Mouse (Mus musculus): ENCODE results near the gene Gm20425. TPM values are rescaled to one million over a fixed set of nuclear protein-coding genes. Genes with fewer than 3 reads are reported as not detected.

The Gm20425 gene
- polyA plus RNA-seq, 1 experiment = not detected

DNA sequence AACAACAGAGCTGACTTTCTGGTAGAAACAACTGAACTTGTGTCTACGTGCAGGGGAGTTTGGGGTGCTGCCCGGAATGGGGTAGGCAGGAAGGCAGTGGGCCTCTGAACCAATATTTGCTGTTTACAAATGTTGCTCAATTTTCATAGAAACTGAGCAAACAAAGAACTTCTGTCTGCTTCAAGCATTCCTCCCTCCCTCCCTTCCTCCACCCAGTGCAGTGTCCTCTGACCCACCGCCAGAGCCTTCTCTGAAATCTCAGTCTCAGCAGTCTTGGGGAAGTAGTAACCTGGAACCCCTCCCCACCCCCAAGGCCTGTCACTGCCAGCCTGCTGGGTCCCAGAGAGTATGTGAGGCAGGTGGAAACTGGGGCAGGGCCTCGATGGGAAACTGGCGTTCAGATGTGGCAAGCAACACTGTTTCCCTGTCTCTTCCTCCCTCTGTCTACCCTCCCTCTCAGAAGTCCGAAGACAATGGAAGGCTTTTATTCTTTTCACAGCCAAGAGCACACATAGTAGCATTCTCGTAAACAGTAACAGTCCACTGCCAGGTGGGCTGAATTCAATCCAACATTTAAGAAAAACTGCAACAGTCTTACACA is 4.6 kb upstream of the Gm20425 start:
- TF ChIP-seq MYOG (IDR thresholded peaks at IDR 0.05; ENCODE audit: control insufficient read depth, extremely low read depth, insufficient read length) = no peak
- TF ChIP-seq CTCF (IDR thresholded peaks at IDR 0.05; ENCODE audit: control insufficient read depth, insufficient read depth, insufficient read length) = no peak
- TF ChIP-seq MAX (IDR thresholded peaks at IDR 0.05) = no peak
- Histone ChIP-seq H3ac (ENCODE audit: control insufficient read depth, insufficient read length, low read depth) (no peak overlapping the region), H3K27me3 (ENCODE audit: control insufficient read depth, insufficient read depth, insufficient read length) (peaks cover 21% of the 10 kb centered on the region), H3K79me3 (ENCODE audit: low read depth) (no peaks in the 10 kb centered on the region), H3K4me3 (ENCODE audit: insufficient read depth, poor library complexity, severe bottlenecking) (no peak overlapping the region), H3K36me3 (ENCODE audit: control insufficient read depth, insufficient read depth) (no peaks in the 10 kb centered on the region), H3K79me2 (ENCODE audit: control insufficient read depth, insufficient read depth) (no peaks in the 10 kb centered on the region)

DNA sequence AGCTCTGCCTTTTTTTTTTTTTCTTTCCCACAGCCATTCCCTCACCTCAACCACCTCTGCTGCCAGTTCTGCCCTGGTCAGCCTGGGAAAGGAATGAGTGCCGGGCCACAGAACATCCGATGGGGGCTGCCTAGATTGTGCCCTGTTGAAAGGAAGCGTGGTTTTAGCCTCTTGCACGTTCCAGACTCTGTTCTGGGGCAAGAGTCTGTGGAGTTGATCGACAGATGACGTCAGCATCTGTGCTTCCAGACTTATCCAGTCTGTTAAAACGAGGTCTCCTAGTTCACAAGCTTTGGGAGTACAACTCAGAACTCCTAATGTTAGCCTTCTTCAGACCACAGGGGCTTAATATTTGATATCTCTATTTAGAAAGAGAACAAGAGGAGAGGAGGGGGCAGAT is 4.0 kb upstream of the Gm20425 start:
- H3K27me3 ChIP-seq (ENCODE audit: control insufficient read depth, insufficient read depth, insufficient read length) = peaks cover 21% of the 10 kb centered on the region
- H3K36me3 ChIP-seq (ENCODE audit: control insufficient read depth, insufficient read depth) = no peaks in the 10 kb centered on the region
- no peaks in the 10 kb centered on the region for H3K79me3 ChIP-seq (ENCODE audit: low read depth)
- H3ac ChIP-seq (ENCODE audit: control insufficient read depth, insufficient read length, low read depth) = no peak overlapping the region
- TF ChIP-seq MAX (IDR thresholded peaks at IDR 0.05) (no peak), FOSL1 (IDR thresholded peaks at IDR 0.05; ENCODE audit: insufficient read depth, low read length, poor library complexity, severe bottlenecking) (no peak)
- no peak overlapping the region for H3K4me3 ChIP-seq (ENCODE audit: insufficient read depth, poor library complexity, severe bottlenecking)
- no peaks in the 10 kb centered on the region for H3K79me2 ChIP-seq (ENCODE audit: control insufficient read depth, insufficient read depth)

DNA sequence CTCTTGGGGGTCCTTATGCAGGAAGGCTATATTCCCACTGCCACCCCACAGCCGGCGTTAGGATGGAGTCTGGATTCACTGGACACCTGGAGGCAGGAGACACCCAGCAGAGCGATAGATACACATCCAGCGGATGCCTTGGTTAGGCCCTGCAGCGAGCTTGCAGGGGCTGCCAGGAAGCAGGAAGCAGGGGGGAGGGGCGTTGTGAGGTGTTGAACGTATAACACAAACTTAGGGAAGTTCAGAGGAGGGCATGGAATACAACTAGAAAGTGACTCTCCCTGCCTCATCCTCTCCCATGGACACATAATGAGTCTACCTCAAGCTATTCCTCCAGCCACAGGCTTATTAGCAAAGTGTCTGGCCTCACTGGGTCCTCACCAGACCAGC is 2.9 kb upstream of the Gm20425 start:
- no peaks in the 10 kb centered on the region for H3K36me3 ChIP-seq (ENCODE audit: control insufficient read depth, insufficient read depth)
- H3K27me3 ChIP-seq (ENCODE audit: control insufficient read depth, insufficient read depth, insufficient read length) = peaks cover 21% of the 10 kb centered on the region
- H3ac ChIP-seq (ENCODE audit: control insufficient read depth, insufficient read length, low read depth) = no peak overlapping the region
- H3K79me2 ChIP-seq (ENCODE audit: control insufficient read depth, insufficient read depth) = no peaks in the 10 kb centered on the region
- no peaks in the 10 kb centered on the region for H3K79me3 ChIP-seq (ENCODE audit: low read depth)
- H3K4me3 ChIP-seq (ENCODE audit: insufficient read depth, poor library complexity, severe bottlenecking) = no peak overlapping the region
- TF ChIP-seq USF1 (IDR thresholded peaks at IDR 0.05; ENCODE audit: low read depth) (no peak), MAX (IDR thresholded peaks at IDR 0.05) (no peak), MYOG (IDR thresholded peaks at IDR 0.05; ENCODE audit: control insufficient read depth, extremely low read depth, insufficient read length) (no peak), FOSL1 (IDR thresholded peaks at IDR 0.05; ENCODE audit: insufficient read depth, low read length, poor library complexity, severe bottlenecking) (no peak), CEBPB (IDR thresholded peaks at IDR 0.05; ENCODE audit: low read depth) (no peak), MYOD1 (IDR thresholded peaks at IDR 0.05; ENCODE audit: control insufficient read depth, insufficient read length, low read depth) (no peak), CTCF (IDR thresholded peaks at IDR 0.05; ENCODE audit: control insufficient read depth, insufficient read depth, insufficient read length) (no peak)

DNA sequence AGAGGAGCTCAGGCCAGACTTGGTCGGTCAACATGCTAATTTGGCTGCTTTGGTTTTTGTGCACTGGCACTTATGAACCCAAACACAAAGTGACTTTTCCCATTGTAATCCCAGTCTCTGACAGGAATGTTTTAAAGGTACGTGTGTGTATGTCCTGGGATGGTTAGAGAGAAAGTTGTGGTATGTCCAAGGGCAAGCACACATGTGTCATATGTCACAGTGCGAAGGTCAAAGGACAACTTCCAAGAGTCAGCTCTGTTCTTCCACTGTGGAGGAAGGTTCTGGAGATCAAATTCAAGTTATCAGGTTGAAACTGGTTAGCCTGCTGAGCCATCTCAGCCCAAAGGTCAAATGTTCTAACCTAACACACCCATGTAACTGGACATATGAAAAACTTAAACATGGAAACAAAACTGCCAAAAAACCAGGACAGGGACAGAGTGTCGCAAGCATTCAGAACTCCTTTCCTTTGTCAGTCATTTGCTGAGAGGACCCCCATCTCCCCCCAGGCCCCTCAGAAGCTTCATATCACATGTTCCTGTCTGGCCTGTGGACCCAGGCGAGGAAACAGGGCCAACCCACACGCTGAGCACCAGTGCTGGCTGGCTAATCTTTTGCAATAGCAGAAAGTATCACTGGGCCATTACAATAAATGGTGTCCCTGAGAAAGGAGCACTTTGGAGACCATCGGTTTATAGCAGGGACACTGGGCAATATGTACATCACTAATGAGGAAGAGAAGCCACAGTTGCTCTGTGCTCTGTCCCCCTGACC is 2.3 kb upstream of the Gm20425 start:
- Histone ChIP-seq H3K36me3 (ENCODE audit: control insufficient read depth, insufficient read depth) (no peaks in the 10 kb centered on the region), H3K79me3 (ENCODE audit: low read depth) (no peaks in the 10 kb centered on the region), H3K79me2 (ENCODE audit: control insufficient read depth, insufficient read depth) (no peaks in the 10 kb centered on the region), H3K4me3 (ENCODE audit: insufficient read depth, poor library complexity, severe bottlenecking) (no peak overlapping the region), H3K27me3 (ENCODE audit: control insufficient read depth, insufficient read depth, insufficient read length) (peaks cover 17% of the 10 kb centered on the region), H3ac (ENCODE audit: control insufficient read depth, insufficient read length, low read depth) (no peak overlapping the region)
- no peak for TF ChIP-seq USF1 (IDR thresholded peaks at IDR 0.05; ENCODE audit: low read depth)
- TF ChIP-seq CTCF (IDR thresholded peaks at IDR 0.05; ENCODE audit: control insufficient read depth, insufficient read depth, insufficient read length) = no peak
- no peak for TF ChIP-seq CEBPB (IDR thresholded peaks at IDR 0.05; ENCODE audit: low read depth)
- TF ChIP-seq MAX (IDR thresholded peaks at IDR 0.05) = no peak
- no peak for TF ChIP-seq FOSL1 (IDR thresholded peaks at IDR 0.05; ENCODE audit: insufficient read depth, low read length, poor library complexity, severe bottlenecking)
- TF ChIP-seq MYOG (IDR thresholded peaks at IDR 0.05; ENCODE audit: control insufficient read depth, extremely low read depth, insufficient read length) = no peak
- no peak for TF ChIP-seq MYOD1 (IDR thresholded peaks at IDR 0.05; ENCODE audit: control insufficient read depth, insufficient read length, low read depth)

DNA sequence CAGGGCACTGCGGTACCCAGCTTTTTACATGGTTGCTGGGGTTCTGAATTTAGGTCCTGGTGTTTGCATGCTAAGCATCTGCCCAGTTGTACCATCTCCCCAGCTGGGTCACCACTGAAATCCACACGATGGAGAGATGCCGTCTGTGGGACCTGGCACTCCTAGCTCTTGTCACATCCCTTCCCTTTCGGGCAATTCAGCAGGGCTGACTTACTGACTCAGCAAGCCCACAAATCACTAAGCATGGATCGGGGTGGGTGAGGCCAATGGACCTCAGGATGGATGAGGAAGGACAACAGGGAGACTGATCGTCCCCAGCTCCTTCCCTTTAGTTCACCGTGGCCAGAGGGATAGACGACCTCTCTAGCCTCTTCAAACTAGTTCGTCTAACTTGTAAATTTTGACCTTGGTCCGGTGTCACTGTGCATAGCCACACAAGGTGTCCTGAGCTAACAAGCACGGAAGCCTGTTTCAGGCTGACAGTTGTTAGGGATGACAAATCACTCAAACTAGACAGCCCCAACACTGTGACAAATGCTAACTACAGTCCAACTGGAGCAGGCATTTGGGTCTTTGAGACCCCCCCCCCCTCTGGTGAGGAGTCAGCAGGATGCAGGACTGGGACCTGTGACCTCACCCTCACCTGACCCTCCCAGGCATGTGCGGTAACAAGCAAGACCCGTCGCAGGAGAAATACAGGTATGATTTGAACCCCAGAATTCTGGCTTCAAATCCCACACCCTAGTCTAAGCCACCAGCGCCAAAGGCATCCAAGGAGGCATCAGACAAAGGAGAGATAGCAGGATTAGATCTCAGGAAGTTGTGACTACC is 855 bp downstream of the Gm20425 start:
- H3K79me3 ChIP-seq (ENCODE audit: low read depth) = no peaks in the 10 kb centered on the region
- H3K27me3 ChIP-seq (ENCODE audit: control insufficient read depth, insufficient read depth, insufficient read length) = peaks cover 14% of the 10 kb centered on the region
- no peak for TF ChIP-seq MYOD1 (IDR thresholded peaks at IDR 0.05; ENCODE audit: control insufficient read depth, insufficient read length, low read depth)
- no peak for TF ChIP-seq USF1 (IDR thresholded peaks at IDR 0.05; ENCODE audit: low read depth)
- TF ChIP-seq MYOG (IDR thresholded peaks at IDR 0.05; ENCODE audit: control insufficient read depth, extremely low read depth, insufficient read length) = no peak
- TF ChIP-seq FOSL1 (IDR thresholded peaks at IDR 0.05; ENCODE audit: insufficient read depth, low read length, poor library complexity, severe bottlenecking) = no peak
- TF ChIP-seq CEBPB (IDR thresholded peaks at IDR 0.05; ENCODE audit: low read depth) = no peak
- no peak for TF ChIP-seq CTCF (IDR thresholded peaks at IDR 0.05; ENCODE audit: control insufficient read depth, insufficient read depth, insufficient read length)
- H3ac ChIP-seq (ENCODE audit: control insufficient read depth, insufficient read length, low read depth) = no peak overlapping the region
- no peaks in the 10 kb centered on the region for H3K79me2 ChIP-seq (ENCODE audit: control insufficient read depth, insufficient read depth)
- H3K4me3 ChIP-seq (ENCODE audit: insufficient read depth, poor library complexity, severe bottlenecking) = no peak overlapping the region
- no peaks in the 10 kb centered on the region for H3K36me3 ChIP-seq (ENCODE audit: control insufficient read depth, insufficient read depth)
